Mouse (Mus musculus): ENCODE results near the gene Zmiz1. TPM values are rescaled to one million over a fixed set of nuclear protein-coding genes. Genes with fewer than 3 reads are reported as not detected.

Gene Zmiz1
- polyA plus RNA-seq, 1 experiment from 2014 or later: 37.0 TPM

- no peaks in the 10 kb centered on the region for H3K27me3 ChIP-seq (replicated peaks; ENCODE audit: control insufficient read depth, insufficient read depth, low read length)
- peaks cover 48% of the 10 kb centered on the region for H3K4me1 ChIP-seq (ENCODE audit: control insufficient read depth, insufficient read depth, low read length)
- no peak overlapping the region for H3K4me2 ChIP-seq (ENCODE audit: low read length)
- H3K36me3 ChIP-seq (ENCODE audit: control insufficient read depth, insufficient read depth, low read length): 0 out of 2 replicates have a peak, but pooled peaks cover 4% of the 10 kb centered on the region
- DNase-seq (ENCODE audit: low spot score) (no peak), ATAC-seq (no peak)
- no peak overlapping the region for H3K27ac ChIP-seq (ENCODE audit: low read depth, low read length)
- H3K4me3 ChIP-seq (ENCODE audit: low read depth, low read length): no peak overlapping the region
- 59% methylated on average over 13 of the region's 13 CpGs for WGBS
- no peak overlapping the region for H3K9ac ChIP-seq (ENCODE audit: low read length)
- H3K9me3 ChIP-seq (replicated peaks; ENCODE audit: control insufficient read depth, low read length): no peaks in the 10 kb centered on the region
Measured at GRCm38 (mm10) chr14:25516640-25517591, 57.9 kb downstream of the Zmiz1 start.

GRCm38 (mm10) chr14:25518645-25519044 is 59.7 kb downstream of the Zmiz1 start:
- ATAC-seq (no peak), DNase-seq (ENCODE audit: low spot score) (no peak)
- Histone ChIP-seq H3K4me2 (ENCODE audit: low read length) (no peak overlapping the region), H3K4me3 (ENCODE audit: low read depth, low read length) (no peak overlapping the region), H3K9me3 (replicated peaks; ENCODE audit: control insufficient read depth, low read length) (no peaks in the 10 kb centered on the region), H3K4me1 (ENCODE audit: control insufficient read depth, insufficient read depth, low read length) (peaks cover 31% of the 10 kb centered on the region), H3K27ac (ENCODE audit: low read depth, low read length) (no peak overlapping the region), H3K27me3 (replicated peaks; ENCODE audit: control insufficient read depth, insufficient read depth, low read length) (no peaks in the 10 kb centered on the region), H3K9ac (ENCODE audit: low read length) (no peak overlapping the region), H3K36me3 (ENCODE audit: control insufficient read depth, insufficient read depth, low read length) (peaks cover 8% of the 10 kb centered on the region; the same call in 1 of the 2 replicates)
- WGBS: 90% methylated on average over 5 of the region's 5 CpGs

- H3K4me2 ChIP-seq (ENCODE audit: low read length): no peak overlapping the region
- 0 out of 2 replicates have a peak, but pooled peaks have one; percentile 3 for ATAC-seq
- no peaks in the 10 kb centered on the region for H3K9me3 ChIP-seq (replicated peaks; ENCODE audit: control insufficient read depth, low read length)
- H3K4me3 ChIP-seq (ENCODE audit: low read depth, low read length): no peak overlapping the region
- H3K27me3 ChIP-seq (replicated peaks; ENCODE audit: control insufficient read depth, insufficient read depth, low read length): no peaks in the 10 kb centered on the region
- no peak overlapping the region for H3K27ac ChIP-seq (ENCODE audit: low read depth, low read length)
- no peak overlapping the region; the same call in 1 of the 2 replicates for H3K9ac ChIP-seq (ENCODE audit: low read length)
- WGBS: 67% methylated on average over 4 of the region's 4 CpGs
- H3K4me1 ChIP-seq (ENCODE audit: control insufficient read depth, insufficient read depth, low read length): peaks cover 30% of the 10 kb centered on the region
- peaks cover 8% of the 10 kb centered on the region; the same call in 1 of the 2 replicates for H3K36me3 ChIP-seq (ENCODE audit: control insufficient read depth, insufficient read depth, low read length)
- DNase-seq (ENCODE audit: low spot score): no peak
Measured at GRCm38 (mm10) chr14:25519656-25520055, 60.7 kb downstream of the Zmiz1 start.

GRCm38 (mm10) chr14:25520589-25520988 is 61.6 kb downstream of the Zmiz1 start:
- Histone ChIP-seq H3K4me2 (ENCODE audit: low read length) (no peak overlapping the region), H3K27me3 (replicated peaks; ENCODE audit: control insufficient read depth, insufficient read depth, low read length) (no peaks in the 10 kb centered on the region), H3K27ac (ENCODE audit: low read depth, low read length) (peak overlapping the region; percentile 5; the same call in 1 of the 2 replicates), H3K4me1 (ENCODE audit: control insufficient read depth, insufficient read depth, low read length) (peaks cover 21% of the 10 kb centered on the region), H3K9ac (ENCODE audit: low read length) (no peak overlapping the region), H3K36me3 (ENCODE audit: control insufficient read depth, insufficient read depth, low read length) (peaks cover 8% of the 10 kb centered on the region; the same call in 1 of the 2 replicates), H3K4me3 (ENCODE audit: low read depth, low read length) (no peak overlapping the region), H3K9me3 (replicated peaks; ENCODE audit: control insufficient read depth, low read length) (no peaks in the 10 kb centered on the region)
- DNase-seq (ENCODE audit: low spot score): no peak
- ATAC-seq: no peak
- WGBS: 57% methylated on average over 4 of the region's 4 CpGs

GRCm38 (mm10) chr14:25520991-25521390 is 62.0 kb downstream of the Zmiz1 start:
- Histone ChIP-seq H3K4me1 (ENCODE audit: control insufficient read depth, insufficient read depth, low read length) (peaks cover 17% of the 10 kb centered on the region), H3K4me2 (ENCODE audit: low read length) (no peak overlapping the region), H3K27ac (ENCODE audit: low read depth, low read length) (peak overlapping the region; percentile 5; the same call in 1 of the 2 replicates), H3K27me3 (replicated peaks; ENCODE audit: control insufficient read depth, insufficient read depth, low read length) (no peaks in the 10 kb centered on the region), H3K36me3 (ENCODE audit: control insufficient read depth, insufficient read depth, low read length) (peaks cover 8% of the 10 kb centered on the region; the same call in 1 of the 2 replicates), H3K9me3 (replicated peaks; ENCODE audit: control insufficient read depth, low read length) (no peaks in the 10 kb centered on the region), H3K9ac (ENCODE audit: low read length) (no peak overlapping the region), H3K4me3 (ENCODE audit: low read depth, low read length) (no peak overlapping the region)
- 0 out of 2 replicates have a peak, but pooled peaks have one; percentile 22 for ATAC-seq
- no peak for DNase-seq (ENCODE audit: low spot score)
- 9% methylated on average over 9 of the region's 9 CpGs for WGBS

- no peaks in the 10 kb centered on the region for H3K9me3 ChIP-seq (replicated peaks; ENCODE audit: control insufficient read depth, low read length)
- no peak overlapping the region for H3K9ac ChIP-seq (ENCODE audit: low read length)
- 40% methylated on average over 4 of the region's 4 CpGs for WGBS
- H3K27me3 ChIP-seq (replicated peaks; ENCODE audit: control insufficient read depth, insufficient read depth, low read length): no peaks in the 10 kb centered on the region
- no peak overlapping the region for H3K4me3 ChIP-seq (ENCODE audit: low read depth, low read length)
- no peak overlapping the region for H3K27ac ChIP-seq (ENCODE audit: low read depth, low read length)
- no peak for DNase-seq (ENCODE audit: low spot score)
- no peak overlapping the region for H3K4me2 ChIP-seq (ENCODE audit: low read length)
- no peak for ATAC-seq
- peaks cover 17% of the 10 kb centered on the region for H3K4me1 ChIP-seq (ENCODE audit: control insufficient read depth, insufficient read depth, low read length)
- peaks cover 8% of the 10 kb centered on the region; the same call in 1 of the 2 replicates for H3K36me3 ChIP-seq (ENCODE audit: control insufficient read depth, insufficient read depth, low read length)
Measured at GRCm38 (mm10) chr14:25521500-25521899, 62.5 kb downstream of the Zmiz1 start.

GRCm38 (mm10) chr14:25522415-25522814 is 63.4 kb downstream of the Zmiz1 start:
- ATAC-seq (no peak), DNase-seq (ENCODE audit: low spot score) (no peak)
- no peaks in the 10 kb centered on the region for H3K9me3 ChIP-seq (replicated peaks; ENCODE audit: control insufficient read depth, low read length)
- no peak overlapping the region for H3K4me3 ChIP-seq (ENCODE audit: low read depth, low read length)
- no peaks in the 10 kb centered on the region for H3K27me3 ChIP-seq (replicated peaks; ENCODE audit: control insufficient read depth, insufficient read depth, low read length)
- H3K36me3 ChIP-seq (ENCODE audit: control insufficient read depth, insufficient read depth, low read length): peaks cover 8% of the 10 kb centered on the region; the same call in 1 of the 2 replicates
- no peak overlapping the region for H3K4me2 ChIP-seq (ENCODE audit: low read length)
- H3K9ac ChIP-seq (ENCODE audit: low read length): no peak overlapping the region
- WGBS: 42% methylated on average over 4 of the region's 4 CpGs
- peaks cover 17% of the 10 kb centered on the region for H3K4me1 ChIP-seq (ENCODE audit: control insufficient read depth, insufficient read depth, low read length)
- H3K27ac ChIP-seq (ENCODE audit: low read depth, low read length): 0 out of 2 replicates have a peak overlapping the region, but pooled peaks have one; percentile 11

GRCm38 (mm10) chr14:25523230-25524110 is 64.5 kb downstream of the Zmiz1 start:
- Histone ChIP-seq H3K4me3 (ENCODE audit: low read depth, low read length) (no peak overlapping the region), H3K4me2 (ENCODE audit: low read length) (no peak overlapping the region), H3K27ac (ENCODE audit: low read depth, low read length) (no peak overlapping the region), H3K36me3 (ENCODE audit: control insufficient read depth, insufficient read depth, low read length) (peaks cover 7% of the 10 kb centered on the region; the same call in 1 of the 2 replicates), H3K9me3 (replicated peaks; ENCODE audit: control insufficient read depth, low read length) (no peaks in the 10 kb centered on the region), H3K27me3 (replicated peaks; ENCODE audit: control insufficient read depth, insufficient read depth, low read length) (no peaks in the 10 kb centered on the region), H3K9ac (ENCODE audit: low read length) (no peak overlapping the region), H3K4me1 (ENCODE audit: control insufficient read depth, insufficient read depth, low read length) (peaks cover 17% of the 10 kb centered on the region)
- WGBS: 79% methylated on average over 11 of the region's 11 CpGs
- no peak for DNase-seq (ENCODE audit: low spot score)
- ATAC-seq: no peak

Measured in forebrain, embryonic 14.5 days (tissue).